Mouse (Mus musculus) lung, postnatal 25 days (tissue): ENCODE data around the gene Zfr2.
A peak's percentile ranks its signal among the peaks of the same experiment; 100 is the strongest.

ENCODE experiments used
- DNase-seq: peaks from one replicate; pipeline ENCODE4 v3.0.0; 2022; ENCODE audit warnings: low spot score

The Zfr2 gene

GRCm38 (mm10) chr10:81232580-81233225, at the start of gene Zfr2:
Gene Zfr2, plus strand, starts transcription at chr10:81233155.
- DNase-seq, result peak; percentile 93

GRCm38 (mm10) chr10:81183805-81184204, 49.1 kb upstream of the Zfr2 start, which contains the start of gene 4930442H23Rik:
Gene 4930442H23Rik, minus strand, starts transcription at chr10:81183849.
- no peak for DNase-seq

- peak; percentile 63 for DNase-seq
Observed at GRCm38 (mm10) chr10:81184765-81185164, 48.2 kb upstream of the Zfr2 start.

- no peak for DNase-seq
Observed at GRCm38 (mm10) chr10:81187161-81187560, 45.8 kb upstream of the Zfr2 start.

- no peak for DNase-seq
Observed at GRCm38 (mm10) chr10:81189821-81190220, 43.1 kb upstream of the Zfr2 start.

- DNase-seq, result no peak
Observed at GRCm38 (mm10) chr10:81190236-81190911, 42.6 kb upstream of the Zfr2 start.

GRCm38 (mm10) chr10:81190912-81191321, 42.0 kb upstream of the Zfr2 start:
- DNase-seq, result no peak

GRCm38 (mm10) chr10:81191342-81191982, 41.5 kb upstream of the Zfr2 start:
- DNase-seq, result no peak

GRCm38 (mm10) chr10:81192270-81192967, 40.5 kb upstream of the Zfr2 start:
- DNase-seq, result peak; percentile 83

GRCm38 (mm10) chr10:81192968-81193501, 39.9 kb upstream of the Zfr2 start:
- no peak for DNase-seq

GRCm38 (mm10) chr10:81193991-81194774, 38.8 kb upstream of the Zfr2 start:
- DNase-seq, result no peak

- no peak for DNase-seq
Observed at GRCm38 (mm10) chr10:81195300-81195699, 37.7 kb upstream of the Zfr2 start.

- DNase-seq, result no peak
Observed at GRCm38 (mm10) chr10:81196470-81197065, 36.4 kb upstream of the Zfr2 start.

GRCm38 (mm10) chr10:81197305-81197704, 35.6 kb upstream of the Zfr2 start:
- no peak for DNase-seq

- DNase-seq, result peak; percentile 69
Observed at GRCm38 (mm10) chr10:81198230-81198629, 34.7 kb upstream of the Zfr2 start.

GRCm38 (mm10) chr10:81198990-81199389, 34.0 kb upstream of the Zfr2 start:
- no peak for DNase-seq

- DNase-seq, result no peak
Observed at GRCm38 (mm10) chr10:81200141-81200540, 32.8 kb upstream of the Zfr2 start.

- DNase-seq, result no peak
Observed at GRCm38 (mm10) chr10:81200605-81201287, 32.2 kb upstream of the Zfr2 start.

- DNase-seq, result no peak
Observed at GRCm38 (mm10) chr10:81201807-81202758, 30.9 kb upstream of the Zfr2 start, which contains the start of gene Nmrk2. Gene Nmrk2, minus strand, starts transcription at chr10:81202051.
